Mouse (Mus musculus): ENCODE data around the gene Olfr620. TPM values are rescaled to one million over a fixed set of nuclear protein-coding genes. Genes with fewer than 3 reads are reported as not detected.

The Olfr620 gene
- total RNA-seq (2023) = not detected

DNA sequence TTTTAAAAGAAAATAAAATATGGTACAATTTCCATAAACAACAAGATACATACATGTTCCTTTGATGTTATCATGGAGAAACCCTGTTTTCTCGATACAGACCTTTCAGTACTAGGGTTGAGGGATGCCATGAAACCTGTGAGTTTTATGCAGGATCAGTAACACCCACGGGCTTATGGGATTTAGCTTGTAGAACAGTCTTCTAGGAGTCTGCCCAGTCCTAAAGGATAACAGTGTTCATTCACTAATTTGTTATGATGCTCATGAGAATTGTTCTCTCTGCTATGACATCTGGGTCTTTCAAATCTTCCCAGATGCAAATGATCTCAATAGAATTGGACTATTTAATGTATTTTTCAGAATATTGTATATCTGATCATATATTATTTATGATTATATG is at the start of gene Olfr620:
TSS of gene Olfr620 (minus strand) at position 101 of the 400 bp plus-strand sequence.

DNA sequence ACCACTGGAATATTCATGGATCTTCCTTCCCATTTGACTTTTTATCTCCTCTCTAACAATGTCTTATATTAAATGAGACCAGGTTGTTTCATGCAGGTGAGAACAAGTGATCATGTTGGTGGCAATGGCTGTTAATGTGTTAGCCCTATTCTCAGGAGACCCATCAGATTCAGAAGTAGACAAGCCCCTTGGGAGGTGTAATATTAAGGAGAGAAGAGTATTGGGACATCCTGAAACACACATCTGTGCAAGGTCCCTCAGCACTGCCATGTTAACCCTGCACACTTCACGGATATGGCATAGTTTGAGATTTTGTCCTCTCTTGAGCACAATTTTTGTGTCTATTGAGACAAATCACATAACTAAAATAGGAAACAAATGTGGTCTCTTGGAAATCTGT is 30.3 kb upstream of the Olfr620 start, which contains the start of gene Olfr622:
TSS of gene Olfr622 (minus strand) at position 101 of the 400 bp plus-strand sequence.

DNA sequence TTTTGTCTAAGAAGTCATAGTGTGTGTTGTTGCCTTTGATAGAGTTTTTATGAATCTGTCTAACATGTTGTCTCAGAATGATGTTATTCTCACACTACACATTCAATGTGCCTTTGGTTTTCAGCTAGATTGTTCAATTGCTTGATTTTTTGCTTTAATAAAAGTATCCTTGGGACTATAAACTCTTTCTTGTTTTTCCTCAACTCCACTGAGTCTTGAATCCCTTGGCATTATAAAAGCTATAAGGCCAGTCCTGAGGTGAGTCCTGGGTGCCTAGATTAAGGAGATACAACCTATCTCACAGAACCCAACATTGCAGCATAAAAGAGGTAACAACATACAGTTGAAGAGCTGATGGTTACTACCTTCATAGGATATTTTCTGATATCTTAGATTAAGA is 12.1 kb downstream of the Olfr620 start, which contains the start of gene Olfr619:
TSS of gene Olfr619 (plus strand) at position 301 of the 400 bp plus-strand sequence.

DNA sequence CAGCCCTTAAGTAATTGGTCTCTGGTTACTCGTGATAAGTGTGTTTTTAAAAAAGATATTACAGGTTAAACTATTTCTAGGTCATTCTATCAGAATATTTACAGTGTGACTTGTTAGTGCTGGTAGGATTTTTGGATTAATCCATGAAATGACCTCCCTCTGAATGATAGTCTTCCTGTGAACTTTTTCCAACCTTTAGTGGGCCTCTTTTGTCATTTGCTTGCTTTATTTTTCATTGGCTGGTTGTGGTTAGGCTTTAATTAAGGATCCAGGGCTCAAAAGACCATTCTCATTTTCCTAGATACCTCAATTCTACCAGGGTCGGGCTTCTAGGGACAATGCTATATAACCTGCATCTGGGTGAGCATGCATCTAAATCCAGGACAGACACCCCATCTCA is 22.5 kb downstream of the Olfr620 start, which contains the start of gene Olfr618:
TSS of gene Olfr618 (plus strand) at position 301 of the 400 bp plus-strand sequence.

DNA sequence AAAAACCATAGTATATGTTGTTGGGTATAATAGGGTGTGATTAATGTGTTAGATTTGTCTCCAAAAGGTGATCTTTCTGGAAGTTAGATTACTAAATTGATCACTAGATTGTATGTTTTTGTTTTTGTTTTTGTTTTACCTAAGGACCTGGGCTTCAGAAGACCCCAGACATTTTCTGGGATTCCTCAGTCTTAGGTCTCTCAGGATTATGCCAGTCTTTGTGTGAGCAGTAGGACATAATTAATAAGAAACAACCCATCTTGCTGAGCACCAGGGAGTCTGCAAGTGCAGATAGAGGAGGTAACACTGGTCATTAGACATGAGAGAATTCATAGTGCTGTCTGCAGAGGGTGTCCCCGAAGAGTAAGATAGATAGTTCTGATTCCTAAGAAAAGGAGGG is 39.6 kb downstream of the Olfr620 start, which contains the start of gene Olfr617:
TSS of gene Olfr617 (plus strand) at position 301 of the 400 bp plus-strand sequence.

DNA sequence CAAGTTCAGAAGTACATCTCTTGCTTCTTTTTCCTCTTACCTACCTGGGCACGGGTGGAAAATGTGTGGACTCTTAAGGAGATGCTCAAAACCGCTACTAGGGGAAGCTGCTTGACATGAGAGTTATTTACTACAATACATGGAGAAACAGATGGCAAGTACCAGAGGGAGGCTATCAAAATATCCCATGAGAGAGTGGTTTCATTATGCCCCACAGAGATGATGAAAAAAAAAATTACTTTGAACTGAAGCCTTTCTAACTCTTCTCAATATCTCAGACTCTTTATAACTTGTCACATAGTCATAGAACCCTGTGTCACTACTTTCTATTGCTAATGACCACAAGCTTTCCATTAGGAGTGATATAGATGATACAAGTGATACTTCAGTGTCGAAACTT is 43.3 kb downstream of the Olfr620 start, which contains the start of gene Olfr616:
TSS of gene Olfr616 (minus strand) at position 101 of the 400 bp plus-strand sequence.

DNA sequence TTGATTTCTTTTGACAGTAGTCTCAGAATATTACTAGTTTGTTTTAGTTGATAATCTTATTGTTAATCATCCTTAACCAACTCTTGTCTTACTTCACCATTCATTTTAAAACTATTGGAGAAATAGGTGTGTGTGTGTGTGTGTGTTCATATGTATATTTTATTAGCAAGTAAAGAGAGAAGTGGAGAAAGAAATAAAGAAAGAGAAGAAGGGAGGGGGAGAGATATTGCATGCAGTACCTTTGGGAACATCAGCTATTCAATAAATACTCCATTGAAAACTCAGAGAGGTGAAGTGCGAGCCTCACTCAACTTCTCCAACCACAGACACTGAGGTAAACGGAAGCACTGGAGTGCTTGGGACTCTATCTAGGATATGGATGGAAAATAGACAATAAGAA is 56.6 kb downstream of the Olfr620 start, which contains the start of gene Olfr615:
TSS of gene Olfr615 (plus strand) at position 301 of the 400 bp plus-strand sequence.

Other genes starting within 250 kb of the Olfr620 start
- not detected for gene Olfr601, start 249.9 kb downstream of the Olfr620 start, total RNA-seq (2023)
- not detected for gene Olfr603, start 226.4 kb downstream of the Olfr620 start, total RNA-seq (2023)
- gene Usp17lc, start 197.5 kb downstream of the Olfr620 start, total RNA-seq (2023) = not detected
- gene Olfr605, start 167.1 kb downstream of the Olfr620 start, total RNA-seq (2023) = not detected
- gene Olfr606, start 163.5 kb downstream of the Olfr620 start, total RNA-seq (2023) = not detected
- not detected for gene Olfr607, start 148.4 kb downstream of the Olfr620 start, total RNA-seq (2023)
- not detected for gene Olfr608, start 142.7 kb downstream of the Olfr620 start, total RNA-seq (2023)
- not detected for gene Olfr609, start 114.5 kb downstream of the Olfr620 start, total RNA-seq (2023)
- not detected for gene Olfr610, start 100.4 kb downstream of the Olfr620 start, total RNA-seq (2023)
- not detected for gene Olfr611, start 91.7 kb downstream of the Olfr620 start, total RNA-seq (2023)
- gene Olfr612, start 69.8 kb downstream of the Olfr620 start, total RNA-seq (2023) = not detected
- not detected for gene Olfr613, start 64.5 kb downstream of the Olfr620 start, total RNA-seq (2023)
- not detected for gene Olfr615, start 56.5 kb downstream of the Olfr620 start, total RNA-seq (2023)
- gene Olfr616, start 43.4 kb downstream of the Olfr620 start, total RNA-seq (2023) = not detected
- not detected for gene Olfr617, start 39.5 kb downstream of the Olfr620 start, total RNA-seq (2023)
- not detected for gene Olfr618, start 22.4 kb downstream of the Olfr620 start, total RNA-seq (2023)
- not detected for gene Olfr619, start 12.0 kb downstream of the Olfr620 start, total RNA-seq (2023)
- gene Olfr622, start 30.2 kb upstream of the Olfr620 start, total RNA-seq (2023) = not detected
- gene Olfr623, start 51.2 kb upstream of the Olfr620 start, total RNA-seq (2023) = not detected
- not detected for gene Olfr624, start 58.7 kb upstream of the Olfr620 start, total RNA-seq (2023)
- gene Olfr625-ps1, start 70.2 kb upstream of the Olfr620 start, total RNA-seq (2023) = not detected
- not detected for gene Olfr243, start 102.1 kb upstream of the Olfr620 start, total RNA-seq (2023)
- gene Olfr628, start 117.8 kb upstream of the Olfr620 start, total RNA-seq (2023) = not detected
- gene Olfr629, start 132.4 kb upstream of the Olfr620 start, total RNA-seq (2023) = not detected
- not detected for gene Olfr630, start 144.8 kb upstream of the Olfr620 start, total RNA-seq (2023)
- not detected for gene Olfr69, start 159.1 kb upstream of the Olfr620 start, total RNA-seq (2023)
- not detected for gene Olfr68, start 167.2 kb upstream of the Olfr620 start, total RNA-seq (2023)
- gene Olfr67, start 179.3 kb upstream of the Olfr620 start, total RNA-seq (2023) = not detected
- gene Hbb-bt, start 201.5 kb upstream of the Olfr620 start, total RNA-seq (2023) = 10 to 100 TPM in 1 of 2 experiments, 1 to 10 TPM in 1; 1.7 to 18.8 TPM
- gene Hbb-bs, start 215.6 kb upstream of the Olfr620 start, total RNA-seq (2023) = 100 to 1,000 TPM in 1 of 2 experiments, 10 to 100 TPM in 1; 19.6 to 139 TPM
- not detected for gene Hbb-bh2, start 228.0 kb upstream of the Olfr620 start, total RNA-seq (2023)
- gene Hbb-bh1, start 230.6 kb upstream of the Olfr620 start, total RNA-seq (2023) = not detected
- not detected for gene Hbb-y, start 240.7 kb upstream of the Olfr620 start, total RNA-seq (2023)

Measured in monocyte, adult 59 days (primary cell).